Mouse (Mus musculus) lung, adult 2 months (tissue): ENCODE measurements around the gene Lbh.

Experiments
- CTCF ChIP-seq: fragments of 200-500 bp; IDR thresholded peaks from 2 replicates; pipeline ENCODE4 v1.5.1; 2011; ENCODE audit warnings: mild to moderate bottlenecking, low read length, control low read depth; ENCODE audit not compliant: insufficient read depth
- POLR2A ChIP-seq: fragments of 200-500 bp; IDR thresholded peaks from 2 replicates; pipeline ENCODE4 v1.6.1; 2011; ENCODE audit warnings: low read depth, mild to moderate bottlenecking, control low read depth, low read length, borderline replicate concordance; ENCODE audit errors: extremely low read depth

- TF ChIP-seq CTCF (no peak), POLR2A (no peak)
Observed at GRCm38 (mm10) chr17:72881051-72881450, 37.1 kb upstream of the Lbh start.
